Mouse (Mus musculus): ENCODE results near the gene Skp1a. TPM values are rescaled to one million over a fixed set of nuclear protein-coding genes. Genes with fewer than 3 reads are reported as not detected.

The Skp1a gene
- polyA plus RNA-seq, 1 experiment from 2014 or later, result 391 TPM

GRCm38 (mm10) chr11:52280566-52281455 is 49.0 kb downstream of the Skp1a start:
- no peak for ATAC-seq
- WGBS (ENCODE audit: insufficient replicate concordance), result 73% methylated on average over 11 of the region's 11 CpGs

GRCm38 (mm10) chr11:52281568-52282328 is 50.0 kb downstream of the Skp1a start:
- H3K9ac ChIP-seq, result no peak overlapping the region
- peaks cover 32% of the 10 kb centered on the region for H3K4me1 ChIP-seq
- H3K4me3 ChIP-seq, result 0 out of 2 replicates have a peak overlapping the region, but pooled peaks have one; percentile 65
- peak overlapping the region; percentile 80; the same call in 1 of the 2 replicates for H3K4me2 ChIP-seq
- H3K27ac ChIP-seq, result no peak overlapping the region
- no peaks in the 10 kb centered on the region for H3K36me3 ChIP-seq
- ATAC-seq, result no peak
- 54% methylated on average over 19 of the region's 19 CpGs for WGBS (ENCODE audit: insufficient replicate concordance)
- H3K9me3 ChIP-seq (replicated peaks), result no peaks in the 10 kb centered on the region
- peaks cover 89% of the 10 kb centered on the region for H3K27me3 ChIP-seq (replicated peaks)

More at GRCm38 (mm10) chr11:52280566-52281455, 49.0 kb downstream of the Skp1a start:
- no peak overlapping the region for H3K4me3 ChIP-seq
- H3K4me1 ChIP-seq, result peaks cover 28% of the 10 kb centered on the region
- no peak overlapping the region for H3K27ac ChIP-seq
- no peak overlapping the region for H3K4me2 ChIP-seq
- H3K9ac ChIP-seq, result no peak overlapping the region
- H3K36me3 ChIP-seq, result no peaks in the 10 kb centered on the region
- peaks cover 83% of the 10 kb centered on the region for H3K27me3 ChIP-seq (replicated peaks)
- H3K9me3 ChIP-seq (replicated peaks), result no peaks in the 10 kb centered on the region

GRCm38 (mm10) chr11:52282420-52282773 is 50.6 kb downstream of the Skp1a start:
- Histone ChIP-seq H3K9ac (no peak overlapping the region; the same call in 1 of the 2 replicates), H3K36me3 (no peaks in the 10 kb centered on the region), H3K4me3 (peak overlapping the region; percentile 65), H3K27ac (no peak overlapping the region), H3K4me1 (peaks cover 32% of the 10 kb centered on the region), H3K9me3 (replicated peaks) (no peaks in the 10 kb centered on the region), H3K4me2 (peak overlapping the region; percentile 80), H3K27me3 (replicated peaks) (peaks cover 90% of the 10 kb centered on the region)
- 0 out of 2 replicates have a peak, but pooled peaks have one; percentile 1 for ATAC-seq
- 2% methylated on average over 19 of the region's 19 CpGs for WGBS (ENCODE audit: insufficient replicate concordance)

GRCm38 (mm10) chr11:52282774-52283595 is 51.2 kb downstream of the Skp1a start, which contains the start of gene Tcf7:
Tcf7 (minus strand) TSS chr11:52283014.
- H3K36me3 ChIP-seq, result no peaks in the 10 kb centered on the region
- WGBS (ENCODE audit: insufficient replicate concordance), result under 1% methylated on average over 90 of the region's 97 CpGs
- H3K9ac ChIP-seq, result peak within 1 kb of the TSS; percentile 65
- H3K27me3 ChIP-seq (replicated peaks), result peaks cover 90% of the 10 kb centered on the region
- peak within 1 kb of the TSS; percentile 65 for H3K4me3 ChIP-seq
- no peak within 1 kb of the TSS for H3K27ac ChIP-seq
- no peaks in the 10 kb centered on the region for H3K9me3 ChIP-seq (replicated peaks)
- peak; percentile 65 for ATAC-seq
- peaks cover 32% of the 10 kb centered on the region for H3K4me1 ChIP-seq
- peak within 1 kb of the TSS; percentile 80 for H3K4me2 ChIP-seq

GRCm38 (mm10) chr11:52283596-52284571 is 52.1 kb downstream of the Skp1a start:
- Histone ChIP-seq H3K4me3 (peak overlapping the region; percentile 65), H3K27ac (no peak overlapping the region), H3K36me3 (no peaks in the 10 kb centered on the region), H3K4me1 (peaks cover 32% of the 10 kb centered on the region), H3K4me2 (peak overlapping the region; percentile 80), H3K9me3 (replicated peaks) (no peaks in the 10 kb centered on the region), H3K9ac (no peak overlapping the region), H3K27me3 (replicated peaks) (peaks cover 88% of the 10 kb centered on the region)
- no peak for ATAC-seq
- WGBS (ENCODE audit: insufficient replicate concordance), result 13% methylated on average over 44 of the region's 44 CpGs

GRCm38 (mm10) chr11:52286301-52286957 is 54.6 kb downstream of the Skp1a start:
- no peak for ATAC-seq
- H3K4me1 ChIP-seq, result peaks cover 32% of the 10 kb centered on the region
- no peak overlapping the region for H3K27ac ChIP-seq
- 43% methylated on average over 16 of the region's 16 CpGs for WGBS (ENCODE audit: insufficient replicate concordance)
- H3K9ac ChIP-seq, result no peak overlapping the region
- H3K36me3 ChIP-seq, result no peaks in the 10 kb centered on the region
- no peak overlapping the region for H3K4me2 ChIP-seq
- H3K9me3 ChIP-seq (replicated peaks), result no peaks in the 10 kb centered on the region
- H3K27me3 ChIP-seq (replicated peaks), result peaks cover 64% of the 10 kb centered on the region
- H3K4me3 ChIP-seq, result no peak overlapping the region

GRCm38 (mm10) chr11:52286958-52287305 is 55.1 kb downstream of the Skp1a start:
- H3K9ac ChIP-seq, result no peak overlapping the region
- H3K36me3 ChIP-seq, result no peaks in the 10 kb centered on the region
- H3K4me1 ChIP-seq, result peaks cover 31% of the 10 kb centered on the region
- H3K4me3 ChIP-seq, result no peak overlapping the region
- H3K27me3 ChIP-seq (replicated peaks), result peaks cover 59% of the 10 kb centered on the region
- WGBS (ENCODE audit: insufficient replicate concordance), result 39% methylated on average over 4 of the region's 4 CpGs
- no peak overlapping the region for H3K27ac ChIP-seq
- no peak for ATAC-seq
- H3K4me2 ChIP-seq, result no peak overlapping the region
- H3K9me3 ChIP-seq (replicated peaks), result no peaks in the 10 kb centered on the region

GRCm38 (mm10) chr11:52292346-52292745 is 60.6 kb downstream of the Skp1a start:
- no peak overlapping the region for H3K27ac ChIP-seq
- no peaks in the 10 kb centered on the region for H3K36me3 ChIP-seq

GRCm38 (mm10) chr11:52292894-52293293 is 61.1 kb downstream of the Skp1a start:
- Histone ChIP-seq H3K9ac (no peak overlapping the region), H3K27ac (no peak overlapping the region), H3K4me2 (no peak overlapping the region), H3K4me1 (no peaks in the 10 kb centered on the region), H3K9me3 (replicated peaks) (no peaks in the 10 kb centered on the region), H3K27me3 (replicated peaks) (peaks cover 5% of the 10 kb centered on the region; the same call in 1 of the 2 replicates), H3K4me3 (no peak overlapping the region), H3K36me3 (no peaks in the 10 kb centered on the region)
- 52% methylated on average over 6 of the region's 6 CpGs for WGBS (ENCODE audit: insufficient replicate concordance)
- ATAC-seq, result no peak

More at GRCm38 (mm10) chr11:52292346-52292745, 60.6 kb downstream of the Skp1a start:
- H3K27me3 ChIP-seq (replicated peaks), result peaks cover 10% of the 10 kb centered on the region
- no peak overlapping the region for H3K9ac ChIP-seq
- no peak for ATAC-seq
- H3K4me1 ChIP-seq, result no peaks in the 10 kb centered on the region
- no peak overlapping the region for H3K4me2 ChIP-seq
- 60% methylated on average over 7 of the region's 7 CpGs for WGBS (ENCODE audit: insufficient replicate concordance)
- H3K9me3 ChIP-seq (replicated peaks), result no peaks in the 10 kb centered on the region
- H3K4me3 ChIP-seq, result no peak overlapping the region

- Histone ChIP-seq H3K4me1 (no peaks in the 10 kb centered on the region), H3K4me3 (no peak overlapping the region), H3K9me3 (replicated peaks) (no peaks in the 10 kb centered on the region), H3K27me3 (replicated peaks) (peaks cover 8% of the 10 kb centered on the region; the same call in 1 of the 2 replicates), H3K36me3 (no peaks in the 10 kb centered on the region), H3K9ac (no peak overlapping the region), H3K4me2 (no peak overlapping the region), H3K27ac (no peak overlapping the region)
- ATAC-seq, result no peak
- 37% methylated on average over 9 of the region's 9 CpGs for WGBS (ENCODE audit: insufficient replicate concordance)
Measured at GRCm38 (mm10) chr11:52294103-52294502, 62.3 kb downstream of the Skp1a start.
